Mouse (Mus musculus) C2C12 (cell line): ENCODE results near the gene Magix. TPM values are rescaled to one million over a fixed set of nuclear protein-coding genes. Genes with fewer than 3 reads are reported as not detected.
"Not testable (repeated sequence)": the region's sequence is repeated elsewhere in the genome, so short reads cannot be mapped to it uniquely, and the experiment has no call there.

Experiments used
- H3K27me3 ChIP-seq: one replicate; pipeline ENCODE4 v1.6.1; 2011; ENCODE audit not compliant: control insufficient read depth, insufficient read depth, insufficient read length
- H3K36me3 ChIP-seq: one replicate; pipeline ENCODE4 v1.6.1; 2011; ENCODE audit not compliant: control insufficient read depth, insufficient read depth
- H3K4me3 ChIP-seq: one replicate; pipeline ENCODE4 v1.5.1; 2011; ENCODE audit warnings: mild to moderate bottlenecking, control low read depth; ENCODE audit not compliant: poor library complexity, insufficient read depth, severe bottlenecking
- H3K79me2 ChIP-seq: one replicate; pipeline ENCODE4 v1.6.1; 2011; ENCODE audit not compliant: control insufficient read depth, insufficient read depth
- H3K79me3 ChIP-seq: one replicate; pipeline ENCODE4 v1.6.1; 2011; ENCODE audit warnings: low read depth, control low read depth
- H3ac ChIP-seq: one replicate; pipeline ENCODE3; 2011; ENCODE audit warnings: low read depth; ENCODE audit not compliant: control insufficient read depth, insufficient read length
- CEBPB ChIP-seq: IDR thresholded peaks from one replicate; pipeline ENCODE4 v1.6.1; 2011; ENCODE audit warnings: low read depth, mild to moderate bottlenecking, control low read depth, moderate library complexity
- CTCF ChIP-seq: IDR thresholded peaks from one replicate; pipeline ENCODE4 v1.5.1; 2011; ENCODE audit not compliant: control insufficient read depth, insufficient read depth, insufficient read length
- FOSL1 ChIP-seq: IDR thresholded peaks from one replicate; pipeline ENCODE4 v1.8.0; 2011; ENCODE audit warnings: mild to moderate bottlenecking, low read length; ENCODE audit not compliant: poor library complexity, insufficient read depth, severe bottlenecking
- MAX ChIP-seq: IDR thresholded peaks from one replicate; pipeline ENCODE4 v1.6.1; 2011; ENCODE audit warnings: mild to moderate bottlenecking, control low read depth
- MYOD1 ChIP-seq: IDR thresholded peaks from one replicate; pipeline ENCODE4 v1.6.1; 2011; ENCODE audit warnings: low read depth; ENCODE audit not compliant: control insufficient read depth, insufficient read length
- MYOG ChIP-seq: IDR thresholded peaks from one replicate; pipeline ENCODE4 v1.6.1; 2011; ENCODE audit not compliant: control insufficient read depth, insufficient read length; ENCODE audit errors: extremely low read depth
- USF1 ChIP-seq: IDR thresholded peaks from one replicate; pipeline ENCODE4 v1.6.1; 2011; ENCODE audit warnings: low read depth, mild to moderate bottlenecking, control low read depth, moderate library complexity
- polyA plus RNA-seq: library from polyadenylated mRNA; unstranded; fragments of >200 nt; fragmentation: generic; extraction: Trizol; gene quantifications from one replicate; pipeline ENCODE4 v1.2.1, GENCODE M21; 2012; ENCODE audit warnings: missing spikeins

Gene Magix
- polyA plus RNA-seq, 1 experiment, result 0.08 TPM

- H3K27me3 ChIP-seq, result no peaks in the 10 kb centered on the region
- TF ChIP-seq CTCF, result no peak
- no peak for TF ChIP-seq CEBPB
- TF ChIP-seq FOSL1, result no peak
- no peak for TF ChIP-seq USF1
- no peak for TF ChIP-seq MYOG
- TF ChIP-seq MYOD1, result no peak
- no peak for TF ChIP-seq MAX
- H3K79me3 ChIP-seq, result no peaks in the 10 kb centered on the region
- H3K36me3 ChIP-seq, result no peaks in the 10 kb centered on the region
- H3K79me2 ChIP-seq, result peaks cover 8% of the 10 kb centered on the region
- H3K4me3 ChIP-seq, result peak overlapping the region; percentile 41
- H3ac ChIP-seq, result no peak overlapping the region
These were observed 41.6 kb upstream of the Magix start for GRCm38 (mm10) chrX:7722691-7723090.

DNA sequence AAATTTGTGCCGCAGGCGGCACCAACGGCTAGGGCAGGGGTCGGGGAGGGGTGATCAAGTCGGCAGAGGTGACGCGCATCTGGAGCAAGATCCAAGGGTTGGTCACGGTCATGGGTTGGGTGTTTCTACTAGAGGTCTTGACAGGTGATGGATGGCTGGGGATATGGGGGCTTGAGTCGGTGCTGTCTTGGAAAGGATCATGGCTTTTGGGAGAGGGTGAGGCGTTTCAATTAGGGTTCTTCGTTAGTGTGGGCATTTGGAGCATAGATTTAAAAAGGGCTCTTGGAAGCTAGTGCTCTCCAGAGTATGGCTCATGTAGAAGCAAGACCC lies 41.2 kb upstream of the Magix start:
- Histone ChIP-seq H3K36me3 (no peaks in the 10 kb centered on the region), H3K79me3 (no peaks in the 10 kb centered on the region), H3K79me2 (peaks cover 8% of the 10 kb centered on the region), H3K27me3 (no peaks in the 10 kb centered on the region), H3K4me3 (peak overlapping the region; percentile 41), H3ac (peak overlapping the region; percentile 80)
- TF ChIP-seq MYOD1 (no peak), MYOG (no peak), USF1 (no peak), MAX (no peak), FOSL1 (no peak)

GRCm38 (mm10) chrX:7721514-7722281 lies 40.6 kb upstream of the Magix start, which contains the start of gene Gm45208:
TSS of gene Gm45208 (plus strand) at chrX:7722245.
- H3K36me3 ChIP-seq, result no peaks in the 10 kb centered on the region
- H3K27me3 ChIP-seq, result no peaks in the 10 kb centered on the region
- H3K79me2 ChIP-seq, result peaks cover 8% of the 10 kb centered on the region
- no peak for TF ChIP-seq MYOD1
- no peak for TF ChIP-seq CTCF
- TF ChIP-seq USF1, result no peak
- no peak for TF ChIP-seq MAX
- TF ChIP-seq FOSL1, result no peak
- no peak for TF ChIP-seq CEBPB
- TF ChIP-seq MYOG, result no peak
- no peaks in the 10 kb centered on the region for H3K79me3 ChIP-seq
- H3K4me3 ChIP-seq, result peak within 1 kb of the TSS; percentile 41
- H3ac ChIP-seq, result peak within 1 kb of the TSS; percentile 80

GRCm38 (mm10) chrX:7716058-7716457 lies 35.0 kb upstream of the Magix start:
- H3K79me3 ChIP-seq, H3ac ChIP-seq, H3K27me3 ChIP-seq, H3K36me3 ChIP-seq, H3K79me2 ChIP-seq, H3K4me3 ChIP-seq: not testable (repeated sequence)

GRCm38 (mm10) chrX:7714135-7714899 lies 33.3 kb upstream of the Magix start, which contains the start of gene Wdr45:
TSS of gene Wdr45 (plus strand) at chrX:7714333.
- not testable (repeated sequence) for H3K27me3 ChIP-seq, H3K36me3 ChIP-seq, H3K79me3 ChIP-seq, H3K79me2 ChIP-seq
- peak within 1 kb of the TSS; percentile 30 for H3K4me3 ChIP-seq
- peak within 1 kb of the TSS; percentile 52 for H3ac ChIP-seq

DNA sequence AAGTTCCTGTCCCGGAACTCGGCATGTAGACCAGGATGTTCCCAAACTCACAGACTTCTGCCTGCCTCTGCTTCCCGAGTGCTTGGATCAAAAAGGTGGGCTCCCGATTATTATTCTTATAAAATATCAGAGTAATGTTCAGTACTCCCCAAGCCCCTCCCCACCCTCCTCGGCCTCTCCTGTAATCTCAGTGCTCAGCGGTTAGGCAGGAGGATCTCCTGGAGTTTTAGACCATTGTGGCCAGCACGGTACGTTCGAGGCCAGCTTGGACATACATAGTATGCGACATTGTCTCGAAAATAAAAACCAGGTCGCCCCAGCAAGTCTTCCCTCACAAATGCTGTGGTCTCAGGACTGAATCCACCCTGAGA lies 32.7 kb upstream of the Magix start:
- not testable (repeated sequence) for H3K79me2 ChIP-seq, H3K79me3 ChIP-seq, H3K27me3 ChIP-seq, H3K36me3 ChIP-seq
- Histone ChIP-seq H3ac (peak overlapping the region; percentile 52), H3K4me3 (peak overlapping the region; percentile 30)
